Mouse (Mus musculus): Measurements from ENCODE around the gene Dhx58. TPM values are rescaled to one million over a fixed set of nuclear protein-coding genes. Genes with fewer than 3 reads are reported as not detected.

The Dhx58 gene
- total RNA-seq, 2 experiments from 2014 or later: 23.7 to 50.9 TPM

DNA sequence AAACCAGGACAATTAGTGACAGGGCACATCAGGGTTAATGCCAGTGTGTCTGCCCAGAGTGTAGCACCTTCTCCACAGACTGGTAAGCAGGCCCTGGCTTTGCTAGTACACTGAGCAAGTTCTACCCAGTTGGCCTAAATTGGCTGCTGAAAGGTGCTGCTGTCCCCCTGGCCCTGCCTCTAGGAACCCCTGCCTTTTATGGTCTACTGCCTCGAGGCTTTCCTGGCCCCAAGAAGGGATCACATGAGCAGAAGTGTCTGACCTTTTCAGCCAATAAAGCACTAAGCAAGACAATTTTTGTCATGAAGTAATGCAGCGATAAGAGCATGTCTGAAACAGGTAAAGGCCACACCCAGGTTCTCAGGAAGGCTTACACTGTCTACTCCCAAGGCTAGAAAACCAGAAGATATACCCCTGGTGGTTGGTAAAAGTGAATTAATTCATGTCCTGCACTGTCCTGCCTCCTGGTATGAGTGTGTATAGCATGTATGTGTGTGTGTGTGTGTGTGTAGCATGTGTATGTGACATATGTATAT, 18.5 kb upstream of the Dhx58 start:
- no peak for ATAC-seq (ENCODE audit: poor library complexity, severe bottlenecking)

DNA sequence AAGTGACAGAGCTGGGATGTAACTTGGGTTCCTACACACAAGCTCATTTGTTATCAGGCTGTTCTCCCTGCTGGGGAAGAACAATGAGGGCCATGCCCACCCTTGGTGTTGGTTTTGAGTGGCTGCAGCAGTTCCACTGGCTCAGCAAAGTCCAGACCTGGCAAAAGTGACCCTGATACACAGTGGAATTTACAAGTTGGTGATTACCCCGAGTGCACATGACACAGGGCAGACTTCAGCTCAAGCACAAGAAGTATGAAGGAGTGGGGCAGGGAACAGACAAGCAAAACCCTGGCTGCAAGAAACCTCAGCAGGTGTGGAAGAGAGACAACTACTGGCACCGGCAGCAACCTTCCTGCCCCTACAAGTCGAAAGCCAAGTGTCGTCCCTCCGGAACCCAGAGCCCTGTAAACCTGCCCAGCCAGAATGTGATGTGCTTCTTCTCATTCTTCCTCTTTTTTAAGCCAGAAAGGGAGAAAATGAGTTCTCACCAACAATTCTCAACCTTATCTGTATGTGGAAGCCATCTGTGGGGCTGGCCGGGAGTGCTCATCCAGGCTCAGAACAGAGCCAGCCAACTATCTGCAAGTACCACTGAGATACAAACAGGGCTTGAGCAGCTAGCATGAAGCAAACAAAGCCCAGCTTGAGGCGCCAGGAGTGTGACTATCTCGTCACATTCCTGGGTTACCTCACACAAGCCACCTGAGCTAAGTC, 17.9 kb upstream of the Dhx58 start:
- peak; percentile 43 for ATAC-seq (ENCODE audit: poor library complexity, severe bottlenecking)

DNA sequence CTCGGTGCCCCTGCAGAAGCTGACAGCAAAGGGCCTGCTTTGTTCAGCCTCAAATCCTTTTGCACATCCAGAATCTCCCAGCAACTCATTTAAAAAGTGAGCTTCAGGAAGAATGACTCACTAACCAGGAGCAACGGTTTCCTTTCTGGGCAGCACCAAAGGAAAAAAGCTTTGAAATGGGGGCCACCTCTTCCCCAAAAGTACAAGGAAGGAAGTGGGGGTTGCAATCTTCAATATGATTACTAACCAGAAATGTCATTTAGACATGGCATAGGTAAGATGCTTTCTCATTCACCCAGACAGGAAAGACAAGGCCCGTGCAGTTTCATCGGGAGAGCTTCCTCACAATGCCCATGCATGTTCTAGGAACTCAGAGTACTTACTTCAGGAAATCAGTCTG, 17.2 kb upstream of the Dhx58 start:
- peak; percentile 41 for ATAC-seq (ENCODE audit: poor library complexity, severe bottlenecking)

DNA sequence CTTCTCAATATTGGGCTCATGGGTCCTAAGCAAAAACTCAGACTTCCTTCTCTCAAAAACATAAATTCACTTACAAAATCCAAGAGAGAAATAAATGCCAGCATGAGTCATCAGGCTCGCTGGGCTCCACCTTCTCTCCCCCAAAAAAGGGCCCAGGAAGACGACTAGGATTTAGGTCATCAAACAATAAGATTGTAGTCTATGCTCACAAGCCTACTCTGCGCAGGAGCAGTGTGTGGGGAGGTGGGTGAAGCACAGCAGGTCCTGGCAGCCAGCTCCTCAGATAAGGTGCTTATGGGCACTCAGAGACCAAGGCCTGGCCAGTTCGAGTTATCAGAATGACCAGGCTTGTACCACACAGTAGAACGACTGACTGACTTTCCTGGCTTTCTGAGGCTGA, 16.3 kb upstream of the Dhx58 start:
- no peak for ATAC-seq (ENCODE audit: poor library complexity, severe bottlenecking)

DNA sequence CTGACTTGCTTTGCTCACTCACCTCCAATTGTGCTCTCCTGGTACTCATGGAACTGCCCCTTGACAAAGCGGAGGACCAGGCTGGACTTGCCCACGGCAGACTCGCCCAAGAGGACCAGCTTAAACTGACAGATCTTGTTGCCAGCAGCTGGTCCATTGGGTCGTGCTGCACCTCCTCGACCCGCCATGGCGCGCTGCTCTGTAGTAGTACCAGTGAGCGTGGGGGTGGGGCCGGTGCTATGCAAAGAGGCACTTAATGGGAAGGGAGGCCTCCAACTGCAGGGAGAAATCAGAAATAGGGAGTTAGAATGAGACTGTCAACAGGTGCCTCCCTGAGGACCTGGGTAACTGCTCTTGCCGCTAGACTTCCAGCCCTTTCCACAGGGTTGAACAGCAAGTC, 15.8 kb upstream of the Dhx58 start:
- no peak for ATAC-seq (ENCODE audit: poor library complexity, severe bottlenecking)

DNA sequence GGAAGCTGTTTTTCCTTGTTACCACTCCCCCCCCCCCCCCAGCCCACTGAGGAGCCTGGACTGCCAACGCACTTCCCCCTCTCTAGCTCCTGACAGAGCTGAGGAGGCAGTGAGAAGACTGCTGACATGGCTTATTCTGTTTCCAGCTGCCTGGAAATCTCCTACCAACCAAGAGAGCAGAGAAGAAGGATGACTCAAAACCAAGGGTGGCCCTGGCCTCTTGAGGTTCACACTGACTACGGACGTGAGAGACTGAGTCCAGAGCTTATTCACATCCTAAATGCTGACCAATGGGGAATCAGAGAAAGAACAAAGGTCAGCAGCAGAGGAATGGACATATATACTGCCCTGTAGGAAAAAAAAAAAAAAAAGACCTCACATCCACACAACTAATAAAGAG, 15.2 kb upstream of the Dhx58 start:
- ATAC-seq (ENCODE audit: poor library complexity, severe bottlenecking): no peak

DNA sequence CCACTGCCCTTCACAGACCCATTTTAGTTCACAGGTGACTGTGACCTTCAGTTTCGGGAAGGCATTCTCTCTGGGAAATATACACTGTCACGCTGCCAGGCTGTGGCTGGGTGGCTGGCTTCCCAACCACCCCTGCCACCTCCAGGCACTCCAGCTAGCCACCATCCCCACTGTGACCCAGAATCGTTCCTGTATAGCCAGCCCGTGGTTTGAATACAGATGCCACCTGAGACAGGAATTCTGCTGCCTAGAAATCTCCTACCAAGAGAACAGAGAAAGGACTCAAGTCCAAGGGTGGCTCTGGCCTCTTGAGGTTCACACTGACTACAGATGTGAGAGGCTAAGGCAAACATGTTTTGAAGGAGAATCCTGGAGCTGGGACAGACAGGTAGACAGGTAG, 14.8 kb upstream of the Dhx58 start:
- ATAC-seq (ENCODE audit: poor library complexity, severe bottlenecking): no peak

DNA sequence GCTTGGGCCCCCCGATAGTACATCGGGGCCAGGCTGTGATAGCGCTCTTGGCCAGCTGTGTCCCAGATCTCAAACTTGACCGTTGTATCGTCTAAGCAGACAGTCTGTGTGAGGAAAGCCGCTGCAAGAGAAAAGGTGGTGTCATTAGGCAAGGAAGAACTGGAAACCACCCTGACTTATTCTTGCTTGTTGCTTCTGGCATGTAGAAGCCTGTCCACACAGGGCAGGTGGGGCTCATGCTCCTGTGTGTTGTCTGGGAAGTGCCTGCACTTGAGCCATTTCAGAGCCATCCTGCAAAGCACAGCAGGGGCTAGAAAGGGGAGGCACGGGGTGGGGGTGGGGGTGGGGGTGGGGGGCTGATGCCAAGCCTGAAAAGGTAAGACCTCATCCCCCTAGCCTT, 14.4 kb upstream of the Dhx58 start:
- no peak for ATAC-seq (ENCODE audit: poor library complexity, severe bottlenecking)

DNA sequence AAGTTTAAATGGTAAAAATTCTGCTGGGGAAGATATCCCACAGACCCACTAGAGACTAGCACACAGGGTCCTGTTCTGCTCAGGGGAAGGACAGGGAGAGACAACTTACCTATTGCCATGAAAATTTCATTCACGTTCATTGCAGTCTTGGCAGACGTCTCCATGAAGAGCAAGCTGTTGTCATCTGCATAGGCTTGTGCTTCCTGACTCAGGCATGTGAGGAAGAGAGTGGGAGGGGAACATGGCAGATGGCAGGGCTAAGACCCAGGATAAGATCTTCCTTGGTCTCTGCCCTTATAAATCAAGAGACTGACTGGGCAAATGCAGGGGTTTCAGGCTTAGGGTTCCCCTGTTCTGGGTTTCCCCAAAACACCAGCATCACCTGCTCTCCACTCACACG, 12.6 kb upstream of the Dhx58 start:
- no peak for ATAC-seq (ENCODE audit: poor library complexity, severe bottlenecking)

DNA sequence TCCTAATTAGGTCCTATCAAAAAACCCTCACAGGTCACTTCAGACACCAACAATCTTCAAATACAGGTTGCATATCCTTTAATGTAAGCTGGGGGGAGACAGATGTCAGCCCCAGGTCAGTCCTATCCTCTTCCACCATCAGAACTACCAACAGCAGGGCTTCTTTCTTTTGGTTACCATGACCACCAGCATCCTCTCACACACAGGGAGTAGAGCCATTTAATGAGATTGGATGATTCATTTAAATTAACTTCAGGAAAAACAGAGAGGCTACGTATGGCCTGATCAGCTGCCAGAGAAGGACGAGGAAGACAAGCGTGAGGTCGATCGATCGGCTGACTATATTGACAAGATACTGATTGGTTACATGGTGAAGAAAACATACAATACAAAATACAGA, 10.9 kb upstream of the Dhx58 start:
- ATAC-seq (ENCODE audit: poor library complexity, severe bottlenecking): no peak

DNA sequence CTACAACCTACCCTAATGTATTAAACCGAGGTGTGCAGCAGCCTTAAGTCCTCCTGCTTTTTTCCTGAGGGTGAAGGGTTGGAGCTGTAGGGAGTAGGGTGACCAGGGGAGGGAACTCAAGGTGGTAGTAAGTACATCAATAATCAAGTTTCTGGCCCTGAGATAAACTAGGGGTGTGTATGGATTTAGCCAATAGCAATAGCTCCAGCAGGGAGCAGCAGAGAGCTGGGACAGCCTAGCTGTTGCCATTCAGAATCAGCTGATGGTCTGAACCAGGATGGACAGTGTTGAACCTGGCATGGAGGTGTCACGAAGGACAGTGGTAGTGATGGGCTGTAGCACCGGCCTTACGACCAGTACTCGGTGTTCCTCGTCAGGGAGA, 10.5 kb upstream of the Dhx58 start:
- ATAC-seq (ENCODE audit: poor library complexity, severe bottlenecking): peak; percentile 72

DNA sequence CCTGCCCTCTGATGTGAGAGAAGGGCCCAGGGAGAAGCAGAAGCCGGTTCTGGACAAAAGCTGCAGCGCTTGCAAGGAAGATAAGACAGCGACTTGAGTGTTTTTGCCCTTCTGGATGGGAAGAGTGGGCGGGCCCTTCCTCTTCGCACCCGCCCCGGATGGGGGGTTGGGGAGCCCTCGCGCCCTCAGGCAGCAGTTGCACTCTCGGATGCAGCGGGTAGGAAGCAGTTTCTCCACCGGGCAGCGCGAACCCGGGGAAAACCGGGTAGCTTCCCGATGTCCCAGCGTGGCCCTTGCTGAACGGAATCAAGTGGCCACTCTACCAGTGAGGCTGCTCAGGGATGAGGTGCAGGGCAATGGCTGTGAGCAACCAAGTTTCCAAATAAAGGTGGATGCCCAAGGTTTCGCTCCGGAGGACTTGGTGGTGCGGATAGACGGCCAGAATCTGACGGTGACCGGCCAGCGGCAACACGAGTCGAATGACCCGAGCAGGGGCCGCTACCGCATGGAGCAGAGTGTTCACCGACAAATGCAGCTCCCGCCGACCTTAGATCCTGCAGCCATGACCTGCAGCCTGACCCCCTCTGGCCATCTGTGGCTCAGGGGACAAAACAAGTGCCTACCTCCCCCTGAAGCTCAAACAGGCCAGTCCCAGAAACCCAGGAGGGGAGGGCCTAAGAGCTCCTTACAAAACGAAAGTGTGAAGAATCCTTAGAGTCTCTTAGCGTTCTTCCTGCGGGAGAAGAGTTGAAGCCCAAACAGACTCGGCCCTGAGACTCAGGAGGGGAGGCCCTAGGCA, 9.9 kb upstream of the Dhx58 start, which contains the start of gene Hspb9:
Gene Hspb9, plus strand, starts transcription at position 116 of the 799 bp plus-strand sequence.
- peak; percentile 75 for ATAC-seq (ENCODE audit: poor library complexity, severe bottlenecking)

DNA sequence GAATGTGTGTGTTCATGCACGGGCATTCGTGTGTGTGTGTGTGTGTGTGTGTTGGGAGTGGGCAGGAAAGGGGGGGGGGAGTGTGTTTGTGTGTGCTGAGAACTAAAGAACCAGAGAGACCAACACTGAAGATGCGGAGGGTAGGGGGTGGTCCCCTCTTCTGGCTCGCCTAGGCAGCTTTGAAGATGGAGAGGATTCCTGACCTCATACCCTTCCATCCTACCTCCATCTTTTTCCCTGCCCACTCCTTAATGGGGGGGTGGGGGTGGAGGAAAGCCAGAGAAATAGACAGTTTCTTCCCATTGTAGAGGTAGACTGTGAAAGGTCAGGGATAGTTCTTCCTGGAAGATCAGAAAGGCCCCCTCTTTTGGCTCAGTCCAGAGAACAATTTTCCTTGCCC, 9.1 kb upstream of the Dhx58 start:
- no peak for ATAC-seq (ENCODE audit: poor library complexity, severe bottlenecking)

DNA sequence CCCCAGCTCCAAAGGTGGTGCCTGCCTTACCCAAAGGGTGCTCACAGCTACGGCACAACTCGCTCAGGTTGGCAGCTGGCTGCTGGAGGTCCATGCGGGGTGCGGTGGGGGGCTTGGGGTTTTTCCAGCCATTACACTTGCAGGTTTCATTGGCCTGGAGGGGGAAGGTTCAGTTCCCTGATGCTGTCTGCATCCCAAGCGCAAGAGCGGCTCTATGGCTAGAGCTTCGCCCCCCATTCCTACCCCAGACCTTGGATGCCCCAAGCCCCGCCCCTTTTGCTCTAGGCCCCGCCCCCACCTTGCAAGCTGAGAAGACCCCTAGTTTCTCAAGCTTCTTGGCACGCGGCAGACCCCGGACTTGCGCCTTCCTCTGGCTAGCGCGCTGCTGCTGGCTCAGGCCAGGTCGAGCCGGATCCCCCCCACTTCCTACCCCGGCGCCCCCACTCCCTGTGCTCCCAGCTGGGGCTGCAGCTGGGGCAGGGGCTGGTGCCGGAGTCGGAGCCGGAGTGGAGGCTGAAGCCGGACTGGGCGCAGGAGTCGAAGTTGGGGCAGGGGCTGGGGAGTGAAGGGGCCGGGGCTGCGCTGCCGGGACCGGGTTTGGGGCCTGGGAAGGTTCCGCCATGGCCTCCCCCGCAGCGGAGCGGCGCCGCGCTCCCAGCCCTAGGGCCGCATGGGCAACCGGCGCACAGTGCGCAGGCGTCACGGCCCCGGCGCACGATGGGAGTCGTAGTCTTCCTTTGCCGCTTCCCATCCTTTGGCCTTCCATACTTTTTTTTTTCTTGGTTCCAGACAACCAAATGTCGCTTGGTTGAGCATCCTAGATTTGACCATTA, 7.9 kb upstream of the Dhx58 start, which contains the start of gene Kat2a:
Gene Kat2a, minus strand, starts transcription at position 683 of the 833 bp plus-strand sequence.
- ATAC-seq (ENCODE audit: poor library complexity, severe bottlenecking): peak; percentile 56

DNA sequence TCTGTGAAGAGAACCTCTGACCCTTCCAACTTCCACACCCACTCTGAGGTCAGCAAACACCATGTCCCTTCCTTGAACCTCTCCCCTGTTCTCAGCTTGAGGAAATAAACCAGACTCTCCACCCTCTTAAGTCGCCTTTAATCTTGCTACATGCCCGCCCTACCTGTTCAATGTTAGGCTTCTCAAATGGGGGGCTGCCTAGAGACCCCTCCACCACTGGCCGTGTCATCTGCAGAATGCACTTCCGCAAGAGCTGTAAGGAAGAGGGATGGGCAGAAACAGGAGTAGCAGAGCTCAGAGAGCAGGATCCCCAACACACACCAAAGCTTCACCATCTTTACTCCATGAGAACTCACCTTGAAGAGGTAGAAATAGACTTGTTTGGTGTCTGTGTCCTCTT, 6.9 kb upstream of the Dhx58 start:
- ATAC-seq (ENCODE audit: poor library complexity, severe bottlenecking): no peak

DNA sequence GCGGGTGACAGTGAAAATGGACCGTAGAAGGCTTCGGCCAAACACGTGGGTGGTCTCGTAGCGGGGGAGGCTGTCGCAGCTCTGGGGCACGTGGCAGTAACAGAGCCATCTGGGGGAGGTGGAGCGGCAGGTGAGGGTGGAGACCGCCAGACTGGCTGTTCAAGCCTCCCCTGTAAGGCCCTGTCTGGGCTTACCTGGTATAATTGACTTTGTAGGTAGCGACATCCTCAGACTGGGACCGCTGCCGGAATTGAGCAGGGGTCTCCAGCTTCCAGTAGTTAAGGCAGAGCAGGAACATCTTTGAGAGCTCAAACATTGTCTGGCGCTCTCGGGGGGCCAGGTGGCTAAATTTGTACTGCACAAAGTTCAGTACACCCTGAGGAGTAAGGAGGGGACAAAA, 6.5 kb upstream of the Dhx58 start:
- no peak for ATAC-seq (ENCODE audit: poor library complexity, severe bottlenecking)

DNA sequence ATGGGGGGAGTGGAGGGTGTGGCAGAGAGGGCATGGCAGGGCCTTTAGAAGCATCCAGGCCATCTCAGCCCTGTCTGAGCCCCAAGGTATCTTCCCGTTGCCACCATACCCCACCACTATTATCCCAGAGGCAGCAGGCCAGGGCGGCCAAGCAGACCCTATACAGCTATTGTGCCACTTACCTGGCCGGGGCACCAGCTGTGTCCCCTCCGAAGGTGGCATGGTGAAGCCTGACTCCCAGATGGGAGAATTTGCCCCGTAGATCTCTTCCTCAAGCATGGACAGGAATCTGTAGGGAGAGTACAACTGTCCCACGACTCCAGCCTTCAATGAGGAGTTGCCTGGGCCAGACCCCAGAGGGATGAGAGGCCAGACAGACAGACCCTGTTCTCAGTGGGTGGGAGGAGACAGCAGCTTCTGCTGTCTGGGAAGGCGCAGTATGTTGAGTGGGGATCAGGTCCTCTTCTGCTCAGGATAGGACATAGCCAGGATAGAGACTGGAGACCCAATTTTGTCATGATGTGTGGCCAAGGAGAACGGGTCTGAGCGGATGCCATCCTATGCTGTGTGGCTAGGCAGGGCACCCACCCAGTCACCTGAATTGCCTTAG, 5.2 kb upstream of the Dhx58 start:
- no peak for ATAC-seq (ENCODE audit: poor library complexity, severe bottlenecking)

DNA sequence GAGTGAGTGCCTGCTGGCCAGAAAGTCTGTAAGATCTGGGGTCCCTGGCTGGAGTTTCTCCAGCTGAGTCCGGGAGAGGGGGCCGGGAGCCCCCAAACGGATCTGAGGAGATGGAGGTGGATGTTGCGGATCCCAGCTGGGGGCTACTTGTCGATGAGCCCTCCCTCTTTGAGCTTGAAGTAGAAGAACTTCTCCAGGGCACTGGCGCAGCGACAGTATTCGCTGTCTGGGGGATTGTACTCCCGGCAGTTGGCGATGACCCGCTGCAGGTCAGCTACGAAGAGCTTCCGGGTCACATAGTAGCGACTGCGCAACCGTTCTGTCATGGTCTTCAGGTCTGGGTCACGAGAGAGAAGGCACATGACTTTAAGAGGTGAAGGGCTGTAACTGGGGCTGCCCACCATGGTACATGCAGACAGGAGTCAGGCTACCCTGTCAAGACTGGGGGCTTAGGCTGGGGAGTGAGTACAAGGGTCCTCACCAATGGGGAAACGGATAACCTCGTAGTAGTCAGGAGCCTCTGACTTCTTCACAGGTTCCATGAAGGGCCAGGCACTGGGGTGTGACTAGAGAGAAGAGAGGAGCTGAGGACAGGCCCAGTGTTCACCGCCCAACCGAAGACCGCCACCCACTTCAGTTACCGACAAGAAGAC, 1.1 kb upstream of the Dhx58 start:
- no peak for ATAC-seq (ENCODE audit: poor library complexity, severe bottlenecking)

DNA sequence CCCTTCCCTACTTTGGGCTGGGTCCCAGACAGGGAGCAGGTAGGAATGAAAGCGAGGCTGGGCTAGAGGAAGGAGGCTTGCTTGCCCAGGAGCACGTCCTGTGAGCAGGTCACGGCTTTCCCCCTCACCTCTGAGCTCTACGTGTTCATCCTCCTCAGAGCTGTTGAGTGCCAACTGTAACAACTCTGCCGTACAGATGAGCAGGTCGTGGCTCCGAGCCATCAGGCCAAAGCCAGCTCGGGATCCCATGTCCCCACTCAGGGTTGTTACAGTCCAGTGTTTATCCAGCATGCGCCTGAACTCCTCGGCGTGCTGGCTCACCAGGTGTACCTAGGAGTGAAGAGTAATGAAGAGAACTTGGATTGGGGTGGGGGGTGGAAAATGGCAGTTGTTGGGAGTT, 705 bp downstream of the Dhx58 start:
- no peak for ATAC-seq (ENCODE audit: poor library complexity, severe bottlenecking)

DNA sequence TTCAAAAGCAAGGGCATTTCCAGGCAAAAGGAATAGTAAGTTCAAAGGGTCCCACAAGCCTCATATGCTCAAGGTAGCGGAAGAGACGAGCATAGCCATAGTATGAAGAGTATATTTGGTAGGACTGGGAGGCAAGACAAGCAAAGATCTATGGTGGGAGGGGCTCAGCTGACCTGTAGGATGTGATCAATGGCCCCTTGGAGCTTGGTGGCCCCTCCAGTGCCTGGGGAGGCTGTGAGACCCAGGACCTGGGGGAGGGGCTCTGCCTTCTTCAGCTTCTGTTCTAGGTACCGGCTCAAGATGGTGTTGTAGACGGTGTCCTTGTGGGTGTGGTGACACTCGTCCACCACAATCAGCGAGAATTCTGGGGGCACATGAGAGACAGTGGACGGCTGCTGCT, 1.2 kb downstream of the Dhx58 start:
- ATAC-seq (ENCODE audit: poor library complexity, severe bottlenecking): peak; percentile 8; the same call in 1 of the 2 replicates
